Mouse (Mus musculus) limb, embryonic 11.5 days (tissue): ENCODE data around the gene Nfkb1. TPM values are rescaled to one million over a fixed set of nuclear protein-coding genes. Genes with fewer than 3 reads are reported as not detected.
A peak's percentile ranks its signal among the peaks of the same experiment; 100 is the strongest.

Source experiments
- ATAC-seq: fragments of 200-750 bp; cut with Nextera tagmentation; 2 replicates; pipeline ENCODE4 v1.8.0; 2017; ENCODE audit warnings: low read depth; ENCODE audit not compliant: insufficient number of reproducible peaks, low FRiP score, low TSS enrichment
- DNase-seq: peaks from one replicate; pipeline ENCODE4 v3.0.0-alpha.2; 2015; ENCODE audit warnings: low spot score
- H3K27ac ChIP-seq: fragments of 300-500 bp; sonication (generic); replicated peaks from 2 replicates; pipeline ENCODE4 v1.5.1; 2014; ENCODE audit warnings: low read depth, mild to moderate bottlenecking, low read length
- H3K27me3 ChIP-seq: fragments of 300-500 bp; sonication (generic); 2 replicates; pipeline ENCODE4 v1.6.1; 2014; ENCODE audit warnings: mild to moderate bottlenecking, low read length, mixed read lengths; ENCODE audit not compliant: control insufficient read depth, insufficient read depth
- H3K36me3 ChIP-seq: fragments of 300-500 bp; sonication (generic); 2 replicates; pipeline ENCODE4 v1.6.1; 2014; ENCODE audit warnings: mild to moderate bottlenecking, low read length, moderate library complexity, mixed read lengths; ENCODE audit not compliant: control insufficient read depth, insufficient read depth
- H3K4me1 ChIP-seq: fragments of 300-500 bp; sonication (generic); 2 replicates; pipeline ENCODE4 v1.6.1; 2014; ENCODE audit warnings: low read length, mixed read lengths; ENCODE audit not compliant: control insufficient read depth, insufficient read depth
- H3K4me2 ChIP-seq: fragments of 300-500 bp; sonication (generic); 2 replicates; pipeline ENCODE4 v1.6.1; 2014; ENCODE audit warnings: low read depth, mild to moderate bottlenecking, moderate library complexity; ENCODE audit not compliant: severe bottlenecking
- H3K4me3 ChIP-seq: fragments of 300-500 bp; sonication (generic); 2 replicates; pipeline ENCODE4 v1.5.1; 2014; ENCODE audit warnings: low read depth, low read length
- H3K9ac ChIP-seq: fragments of 300-500 bp; sonication (generic); 2 replicates; pipeline ENCODE4 v1.6.1; 2014; ENCODE audit warnings: mild to moderate bottlenecking, low read length
- H3K9me3 ChIP-seq: fragments of 300-500 bp; sonication (generic); 2 replicates; pipeline ENCODE4 v1.6.1; 2016; ENCODE audit warnings: low read length; ENCODE audit not compliant: control insufficient read depth
- WGBS: fragments of 180-500 bp; shearing (Covaris S2); extraction: QIAGEN DNeasy Blood & Tissue Kit; methylation state at CpG from one replicate; pipeline ENCODE4 v1.1.7; 2014; 5-methylcytosine and 5-hydroxymethylcytosine counted together
- polyA plus RNA-seq: library from polyadenylated mRNA; unstranded; fragments of >200 nt; fragmentation: Nextera tagmentation; extraction: Ambion mirVana; gene quantifications from 2 replicates; pipeline ENCODE4 v1.2.1, GENCODE M21; 2014

Nfkb1 gene
- polyA plus RNA-seq, 1 experiment from 2014 or later: 13.3 TPM

- ATAC-seq: peak; percentile 52
- H3K9ac ChIP-seq: peak overlapping the region; percentile 98
- WGBS: under 1% methylated on average over 45 of the region's 47 CpGs
- peak overlapping the region; percentile 75 for H3K4me3 ChIP-seq
- no peaks in the 10 kb centered on the region; the same call in 1 of the 2 replicates for H3K4me1 ChIP-seq
- DNase-seq: peak; percentile 75
- H3K36me3 ChIP-seq: no peaks in the 10 kb centered on the region
- peak overlapping the region; percentile 81 for H3K4me2 ChIP-seq
- no peaks in the 10 kb centered on the region for H3K27me3 ChIP-seq
- no peaks in the 10 kb centered on the region for H3K9me3 ChIP-seq
- peak overlapping the region; percentile 83 for H3K27ac ChIP-seq
Observed at GRCm38 (mm10) chr3:135690568-135691190, 668 bp downstream of the Nfkb1 start.

GRCm38 (mm10) chr3:135689773-135690567 is 1.4 kb downstream of the Nfkb1 start:
- H3K4me1 ChIP-seq: no peaks in the 10 kb centered on the region; the same call in 1 of the 2 replicates
- peak overlapping the region; percentile 81 for H3K4me2 ChIP-seq
- H3K9ac ChIP-seq: no peak overlapping the region; the same call in 1 of the 2 replicates
- no peak for DNase-seq
- H3K27ac ChIP-seq: no peak overlapping the region
- ATAC-seq: no peak
- H3K36me3 ChIP-seq: no peaks in the 10 kb centered on the region
- H3K9me3 ChIP-seq: no peaks in the 10 kb centered on the region
- WGBS: 42% methylated on average over 10 of the region's 10 CpGs
- no peaks in the 10 kb centered on the region for H3K27me3 ChIP-seq
- peak overlapping the region; percentile 75 for H3K4me3 ChIP-seq

- WGBS: 33% methylated on average over 11 of the region's 11 CpGs
- DNase-seq (no peak), ATAC-seq (no peak)
- Histone ChIP-seq H3K9ac (no peak overlapping the region), H3K4me2 (no peak overlapping the region), H3K9me3 (no peaks in the 10 kb centered on the region), H3K36me3 (no peaks in the 10 kb centered on the region), H3K4me1 (no peaks in the 10 kb centered on the region; the same call in 1 of the 2 replicates), H3K27me3 (no peaks in the 10 kb centered on the region), H3K4me3 (no peak overlapping the region), H3K27ac (no peak overlapping the region)
Observed at GRCm38 (mm10) chr3:135688970-135689772, 2.2 kb downstream of the Nfkb1 start.

GRCm38 (mm10) chr3:135687965-135688364 is 3.4 kb downstream of the Nfkb1 start:
- no peak for ATAC-seq
- no peak overlapping the region for H3K4me3 ChIP-seq
- no peaks in the 10 kb centered on the region for H3K36me3 ChIP-seq
- H3K9me3 ChIP-seq: no peaks in the 10 kb centered on the region
- H3K4me2 ChIP-seq: no peak overlapping the region
- 68% methylated on average over 9 of the region's 9 CpGs for WGBS
- H3K27ac ChIP-seq: no peak overlapping the region
- H3K9ac ChIP-seq: no peak overlapping the region
- H3K27me3 ChIP-seq: no peaks in the 10 kb centered on the region
- H3K4me1 ChIP-seq: no peaks in the 10 kb centered on the region; the same call in 1 of the 2 replicates
- no peak for DNase-seq

GRCm38 (mm10) chr3:135686419-135686818 is 4.9 kb downstream of the Nfkb1 start:
- Histone ChIP-seq H3K9me3 (no peaks in the 10 kb centered on the region), H3K9ac (no peak overlapping the region), H3K4me2 (no peak overlapping the region), H3K36me3 (no peaks in the 10 kb centered on the region), H3K27ac (no peak overlapping the region), H3K4me1 (no peaks in the 10 kb centered on the region), H3K4me3 (no peak overlapping the region), H3K27me3 (no peaks in the 10 kb centered on the region)
- DNase-seq: no peak
- ATAC-seq: no peak
- WGBS: 61% methylated on average over 5 of the region's 5 CpGs

- no peak overlapping the region for H3K27ac ChIP-seq
- H3K4me1 ChIP-seq: no peaks in the 10 kb centered on the region
- DNase-seq (no peak), ATAC-seq (no peak)
- H3K9me3 ChIP-seq: no peaks in the 10 kb centered on the region
- H3K27me3 ChIP-seq: no peaks in the 10 kb centered on the region
- no peak overlapping the region for H3K4me3 ChIP-seq
- H3K4me2 ChIP-seq: no peak overlapping the region
- no peak overlapping the region for H3K9ac ChIP-seq
- no peaks in the 10 kb centered on the region for H3K36me3 ChIP-seq
- 77% methylated on average over 6 of the region's 6 CpGs for WGBS
Observed at GRCm38 (mm10) chr3:135683275-135683674, 8.1 kb downstream of the Nfkb1 start.

- H3K27ac ChIP-seq: no peak overlapping the region
- H3K27me3 ChIP-seq: no peaks in the 10 kb centered on the region
- H3K36me3 ChIP-seq: no peaks in the 10 kb centered on the region
- WGBS: 31% methylated on average over 3 of the region's 3 CpGs
- DNase-seq: no peak
- H3K4me3 ChIP-seq: no peak overlapping the region
- H3K9ac ChIP-seq: no peak overlapping the region
- ATAC-seq: no peak
- H3K9me3 ChIP-seq: no peaks in the 10 kb centered on the region
- no peak overlapping the region for H3K4me2 ChIP-seq
- H3K4me1 ChIP-seq: no peaks in the 10 kb centered on the region
Observed at GRCm38 (mm10) chr3:135682240-135682639, 9.1 kb downstream of the Nfkb1 start.

GRCm38 (mm10) chr3:135681272-135681783 is 10.0 kb downstream of the Nfkb1 start:
- ATAC-seq: no peak
- Histone ChIP-seq H3K27ac (no peak overlapping the region), H3K9ac (no peak overlapping the region), H3K27me3 (no peaks in the 10 kb centered on the region), H3K9me3 (no peaks in the 10 kb centered on the region), H3K4me1 (no peaks in the 10 kb centered on the region), H3K36me3 (no peaks in the 10 kb centered on the region), H3K4me2 (no peak overlapping the region), H3K4me3 (no peak overlapping the region)
- no peak for DNase-seq
- WGBS: 45% methylated on average over 8 of the region's 8 CpGs
